Mouse (Mus musculus) layer of hippocampus, adult 11-12 months (tissue): ENCODE data around the gene Slc16a11.

ENCODE experiments used
- DNase-seq: peaks from one replicate; pipeline ENCODE4 v3.0.0; 2022; ENCODE audit warnings: low spot score

The Slc16a11 gene

DNA sequence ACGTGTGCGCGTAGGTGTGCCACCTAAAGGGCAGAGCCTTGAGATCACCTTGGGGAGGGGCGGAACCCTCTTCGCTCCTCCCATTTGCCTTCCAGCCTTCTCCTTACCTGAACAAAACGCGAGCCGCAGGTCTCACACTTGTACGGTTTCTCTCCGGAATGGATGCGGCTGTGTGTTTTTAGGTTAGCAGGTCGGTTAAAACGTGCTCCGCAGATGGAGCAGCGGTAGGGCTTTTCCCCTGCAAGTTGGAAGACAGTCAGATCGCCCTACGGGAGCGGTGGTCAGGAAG lies 14.0 kb downstream of the Slc16a11 start:
- no peak for DNase-seq

DNA sequence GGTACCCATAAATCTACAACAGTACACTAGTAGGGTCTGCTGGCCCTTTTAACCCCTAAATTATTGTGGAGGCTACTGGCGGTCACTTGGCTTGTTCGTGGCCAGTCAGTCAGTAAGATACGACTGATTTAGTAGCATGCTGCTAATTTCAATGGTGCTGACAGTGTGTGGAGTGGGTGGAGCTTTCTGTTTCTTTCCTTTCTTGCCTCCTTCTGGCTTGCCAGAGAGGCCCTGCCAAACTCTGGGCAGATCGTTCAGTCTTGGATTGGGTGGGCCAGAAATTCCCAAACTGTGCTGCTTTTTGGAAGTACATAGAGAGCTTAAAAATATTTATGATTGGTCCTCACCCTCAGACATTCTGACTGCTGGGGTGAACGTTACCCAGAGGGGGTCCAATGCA lies 14.6 kb downstream of the Slc16a11 start:
- DNase-seq: no peak

GRCm38 (mm10) chr11:70227661-70228245 lies 15.2 kb downstream of the Slc16a11 start:
- no peak for DNase-seq

DNA sequence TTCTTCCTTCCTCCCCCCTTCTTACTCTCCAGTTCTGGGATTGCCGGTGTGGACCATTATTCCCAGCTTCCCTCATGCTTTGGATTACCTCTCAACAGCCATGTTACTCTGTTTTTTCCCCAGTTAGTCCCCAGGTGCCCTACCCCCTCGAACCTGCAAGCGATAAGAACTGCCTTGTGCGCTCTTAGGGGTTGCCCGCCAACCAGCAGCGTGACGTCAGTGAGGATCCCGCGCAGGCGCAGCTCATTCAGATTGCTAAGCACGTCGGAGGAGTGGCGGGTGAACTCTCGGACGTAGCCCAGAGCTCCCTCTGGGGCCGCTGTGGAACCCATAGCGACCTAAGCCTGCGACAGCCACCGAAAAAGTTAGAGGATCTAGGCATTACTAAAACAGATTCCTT lies 16.3 kb downstream of the Slc16a11 start:
- peak; percentile 78 for DNase-seq

DNA sequence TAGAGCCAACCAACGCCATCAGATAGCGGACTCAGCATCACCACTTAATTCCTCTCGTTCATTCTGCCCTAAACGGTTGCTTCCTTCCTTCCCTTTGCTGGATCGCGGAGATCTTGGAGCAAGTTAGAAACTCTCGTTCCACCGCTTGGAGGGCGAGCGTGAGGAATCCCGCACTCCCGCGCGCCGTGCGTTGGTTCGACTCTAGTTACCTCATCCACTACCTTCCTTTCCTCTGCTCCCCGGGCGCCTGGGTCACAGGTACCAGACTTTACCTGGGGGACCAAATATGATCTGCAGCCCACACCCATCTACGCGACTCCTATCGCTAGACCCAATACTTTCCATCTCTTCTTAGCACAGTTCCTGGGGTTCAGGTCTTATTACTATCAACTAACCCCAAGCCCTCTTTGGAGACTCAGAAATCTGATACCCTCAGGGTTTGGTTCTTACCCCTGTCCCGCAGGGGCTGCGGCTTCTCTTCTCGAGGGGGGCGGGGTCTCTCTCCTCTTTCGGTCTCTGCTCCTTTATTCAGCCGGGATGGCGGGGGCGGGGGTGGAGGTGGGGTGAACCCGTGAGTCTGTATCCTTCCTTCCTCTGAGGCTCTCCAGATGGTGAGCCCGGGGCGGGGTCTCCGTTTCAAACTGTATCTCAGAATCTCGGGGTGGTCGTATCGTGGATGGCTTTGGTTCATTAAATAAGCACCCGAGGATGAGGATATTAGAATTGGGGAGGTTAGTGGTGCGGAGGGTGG lies 16.9 kb downstream of the Slc16a11 start, which contains the start of gene Bcl6b:
TSS of gene Bcl6b (minus strand) at position 539 of the 751 bp plus-strand sequence.
- no peak for DNase-seq

DNA sequence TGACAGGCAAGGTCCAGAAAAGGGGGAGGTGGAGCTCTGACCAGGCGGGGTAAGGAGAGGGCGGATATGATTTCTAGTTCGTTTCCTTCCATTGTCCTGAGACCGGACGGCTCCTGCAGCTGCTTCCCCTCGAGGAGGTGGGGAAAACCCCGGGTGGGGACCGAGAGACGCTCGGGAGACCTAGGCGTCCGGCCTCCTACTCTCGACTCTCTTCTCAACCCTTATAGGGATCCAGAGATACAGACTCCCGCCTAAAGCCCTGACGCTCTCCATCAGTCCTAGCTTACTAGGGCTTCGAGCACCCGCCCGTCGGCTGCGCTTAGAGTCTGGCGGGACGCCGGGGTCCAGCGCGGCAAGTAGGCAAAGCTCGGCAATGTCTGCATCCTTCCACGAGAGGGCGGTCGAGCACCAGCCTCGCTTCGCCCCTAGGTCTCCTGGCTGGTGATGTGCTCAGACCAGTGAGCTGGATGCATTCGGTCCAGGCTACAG lies 17.7 kb downstream of the Slc16a11 start:
- DNase-seq: peak; percentile 72

- DNase-seq: no peak
These were observed 20.0 kb downstream of the Slc16a11 start for GRCm38 (mm10) chr11:70232546-70232945.

DNA sequence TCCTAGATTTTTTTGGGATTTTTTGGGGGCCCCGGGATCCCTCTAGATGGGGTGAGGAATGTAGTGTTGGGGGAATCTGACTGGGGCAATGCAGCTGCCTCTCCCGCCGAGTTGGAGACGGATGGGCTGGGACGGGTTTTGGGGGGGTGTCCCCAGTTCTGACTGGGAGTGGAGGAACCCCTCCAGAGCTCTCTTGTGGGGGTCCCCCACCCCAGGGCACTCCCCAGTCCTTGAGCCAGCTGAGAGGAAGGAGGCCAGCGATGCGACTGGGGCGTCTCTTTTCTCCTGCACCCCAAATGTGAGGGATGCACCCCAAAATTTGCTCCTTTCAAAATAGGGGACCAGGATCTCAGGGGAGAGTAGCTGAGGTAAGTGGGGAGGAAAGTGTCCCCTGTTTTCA lies 20.5 kb downstream of the Slc16a11 start:
- no peak for DNase-seq

DNA sequence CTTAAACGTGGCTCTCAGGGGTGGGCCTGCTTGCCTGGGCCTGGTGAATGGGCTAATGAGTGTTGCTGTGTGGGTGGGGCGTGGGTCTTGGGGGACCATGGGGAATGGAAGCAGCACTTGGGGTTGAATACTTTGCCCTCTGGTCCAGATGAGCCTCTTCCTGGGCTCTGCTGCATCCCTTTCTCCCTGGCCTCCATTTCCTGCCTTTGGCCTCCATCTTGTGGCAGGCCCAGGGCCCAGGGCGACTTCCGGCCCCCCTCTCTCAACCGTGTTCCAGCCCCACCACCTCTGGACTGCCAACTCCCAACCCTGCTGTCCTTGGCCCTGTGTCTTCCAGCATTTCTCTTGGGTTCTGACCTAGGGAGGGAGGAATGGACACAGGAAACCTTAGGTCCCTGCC lies 21.5 kb downstream of the Slc16a11 start:
- DNase-seq: no peak

DNA sequence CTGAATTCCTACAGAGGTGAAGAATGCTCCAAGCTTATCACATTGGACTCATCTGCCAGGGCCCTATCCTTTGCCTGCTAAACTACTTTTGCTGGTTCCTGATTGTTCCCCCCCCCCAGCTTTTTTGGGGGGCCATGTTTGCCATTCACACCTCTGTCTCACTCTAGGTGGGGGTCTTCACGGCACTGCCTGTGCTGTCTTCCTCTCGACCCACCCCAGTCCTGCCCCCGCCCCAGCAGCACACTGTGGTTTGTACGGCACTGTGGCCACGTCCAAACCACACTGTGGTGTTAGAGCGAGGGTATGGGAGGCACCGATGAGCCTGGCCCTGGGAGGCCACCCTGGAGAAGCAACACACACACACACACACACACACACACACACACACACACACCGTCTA lies 21.9 kb downstream of the Slc16a11 start:
- no peak for DNase-seq

GRCm38 (mm10) chr11:70235254-70235900 lies 22.8 kb downstream of the Slc16a11 start:
- no peak for DNase-seq

DNA sequence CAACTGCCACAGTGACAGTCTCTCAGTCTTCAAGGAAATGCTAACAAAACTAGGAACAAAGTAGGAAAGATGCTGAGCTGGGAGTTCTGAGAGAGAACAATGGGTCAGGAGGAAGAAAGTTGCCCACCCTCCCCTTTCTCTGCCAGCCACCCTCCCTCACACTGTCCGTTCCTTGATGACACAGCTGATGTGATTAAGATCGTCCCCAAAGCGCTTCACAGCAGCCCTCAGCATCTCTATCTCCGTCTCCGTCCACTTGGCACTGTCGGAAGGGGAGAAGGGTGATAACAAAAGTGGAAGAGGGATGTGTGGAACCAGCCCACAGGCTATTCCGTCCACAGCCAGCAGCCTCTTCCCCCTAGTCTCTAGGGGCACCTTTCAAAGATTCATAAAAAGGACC lies 24.2 kb downstream of the Slc16a11 start:
- DNase-seq: no peak

GRCm38 (mm10) chr11:70237457-70238167 lies 25.1 kb downstream of the Slc16a11 start, which contains the start of gene 0610010K14Rik:
Gene 0610010K14Rik (minus strand): TSS chr11:70237914.
- peak; percentile 97 for DNase-seq

DNA sequence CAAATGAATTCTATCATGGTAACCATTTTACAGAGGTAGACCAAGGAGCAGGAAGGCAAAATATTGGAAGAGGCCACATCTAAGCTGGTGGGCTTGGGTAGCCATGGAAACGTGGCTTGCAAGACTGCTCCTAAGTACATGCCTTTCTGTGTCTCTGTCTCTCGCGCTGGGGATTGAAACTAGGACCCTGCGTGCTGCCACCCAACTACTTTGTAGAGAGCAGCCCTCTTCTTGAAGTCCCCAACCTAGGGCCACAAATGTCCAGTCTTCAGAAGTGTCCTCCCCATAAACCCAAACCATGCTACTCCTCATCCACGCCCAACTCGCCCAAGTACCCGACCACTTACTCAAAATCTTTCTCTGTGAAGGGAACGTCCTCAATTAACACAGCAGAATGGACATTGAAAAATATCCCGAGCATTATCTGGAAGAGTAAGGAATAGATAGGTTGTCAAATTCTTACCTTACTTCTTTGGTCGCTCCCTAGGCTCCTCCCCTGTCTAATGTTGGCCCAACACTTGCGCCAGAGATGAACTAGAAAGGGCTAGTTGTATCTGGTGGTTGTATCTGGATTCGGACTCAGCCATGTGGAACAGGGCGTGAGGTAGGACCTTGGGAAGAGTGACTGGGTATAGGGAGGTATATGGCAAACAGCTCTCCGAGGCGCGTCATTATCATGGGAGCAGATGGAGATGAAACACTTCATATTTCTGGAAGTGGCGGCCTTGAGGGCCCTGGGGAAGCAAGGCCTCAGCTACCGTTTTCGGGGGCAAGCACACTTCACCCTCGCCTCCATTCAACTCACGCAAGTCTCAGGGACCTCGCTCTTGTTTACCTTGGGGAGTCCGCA lies 26.3 kb downstream of the Slc16a11 start:
- no peak for DNase-seq

DNA sequence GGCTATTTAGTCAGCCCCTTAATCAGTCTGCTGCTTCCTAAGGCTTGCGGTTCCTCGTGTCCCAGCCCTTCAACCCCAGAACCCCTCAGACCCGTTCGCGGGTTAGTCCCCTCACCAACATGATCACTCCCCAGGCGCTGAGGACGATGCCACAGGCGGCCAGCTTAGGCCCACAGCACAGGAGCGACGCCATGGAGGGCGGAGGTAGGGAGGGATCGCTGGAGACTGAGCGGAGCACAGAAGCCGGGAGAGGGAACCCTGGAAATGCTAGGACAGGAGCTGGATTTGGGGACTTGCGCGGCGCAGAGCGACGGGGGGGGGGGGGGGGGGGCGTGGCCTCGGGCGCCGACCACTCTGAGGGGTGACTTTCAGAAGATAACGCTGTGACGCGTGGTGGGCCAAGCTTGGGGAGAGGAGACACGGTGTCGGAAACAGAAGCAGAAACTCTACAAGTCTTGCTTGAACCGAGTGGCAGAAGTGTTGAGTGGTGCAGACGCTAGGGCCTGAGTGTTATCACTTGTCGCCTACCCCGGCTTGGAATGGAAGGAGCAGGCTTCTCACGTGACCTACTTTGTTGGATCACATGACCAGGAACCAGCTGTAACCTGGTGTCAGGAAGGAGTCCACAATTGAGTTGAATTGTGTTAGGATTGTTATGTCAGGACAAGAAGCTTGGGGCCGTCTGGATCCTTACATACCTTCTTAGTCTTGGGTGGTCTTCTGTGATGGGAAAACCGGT lies 27.2 kb downstream of the Slc16a11 start, which contains the start of the genes Gm21988 and Rnasek:
TSS of gene Gm21988 (minus strand) at position 290 of the 739 bp plus-strand sequence.
TSS of gene Rnasek (minus strand) at position 302 of the 739 bp plus-strand sequence.
- DNase-seq: peak; percentile 88

DNA sequence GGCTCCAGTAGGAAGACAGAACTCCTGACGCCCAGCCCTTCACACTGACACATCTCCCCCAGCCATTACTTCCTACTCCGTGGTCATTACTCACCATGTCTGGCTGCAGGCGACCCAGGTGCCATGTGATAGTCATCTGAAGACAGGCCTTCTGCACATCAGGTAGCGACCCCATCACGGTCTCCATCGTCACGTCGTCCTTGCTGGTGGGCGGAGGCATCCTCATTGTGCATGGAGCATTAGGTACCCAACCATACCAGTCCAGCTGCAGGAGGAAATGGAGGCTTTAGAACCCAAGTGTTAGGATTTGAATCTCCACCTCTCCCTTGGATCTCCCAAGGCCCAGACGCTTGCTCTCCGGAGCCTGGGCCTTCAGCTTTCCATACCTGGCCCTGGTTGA lies 30.0 kb downstream of the Slc16a11 start:
- DNase-seq: no peak

GRCm38 (mm10) chr11:70247136-70247845 lies 34.7 kb downstream of the Slc16a11 start:
- DNase-seq: peak; percentile 73

- DNase-seq: no peak
These were observed 37.6 kb downstream of the Slc16a11 start for GRCm38 (mm10) chr11:70250150-70250549.

GRCm38 (mm10) chr11:70251853-70252252 lies 39.3 kb downstream of the Slc16a11 start:
- no peak for DNase-seq

GRCm38 (mm10) chr11:70254337-70254736 lies 41.8 kb downstream of the Slc16a11 start:
- DNase-seq: no peak
